Mouse (Mus musculus) hindbrain, embryonic 16.5 days (tissue): ENCODE results near the gene Aes. TPM values are rescaled to one million over a fixed set of nuclear protein-coding genes. Genes with fewer than 3 reads are reported as not detected.

Source experiments
- ATAC-seq: fragments of 200-750 bp; cut with Nextera tagmentation; 2 replicates; pipeline ENCODE4 v1.8.0; 2017; ENCODE audit warnings: moderate TSS enrichment, moderate library complexity
- H3K27ac ChIP-seq: fragments of 300-500 bp; sonication (generic); 2 replicates; pipeline ENCODE4 v1.5.1; 2014; ENCODE audit warnings: low read depth, mild to moderate bottlenecking, control low read depth, low read length, moderate library complexity
- H3K27me3 ChIP-seq: fragments of 300-500 bp; sonication (generic); replicated peaks from 2 replicates; pipeline ENCODE4 v1.6.1; 2014; ENCODE audit warnings: low read length; ENCODE audit not compliant: control insufficient read depth, insufficient read depth
- H3K36me3 ChIP-seq: fragments of 300-500 bp; sonication (generic); 2 replicates; pipeline ENCODE4 v1.6.1; 2014; ENCODE audit warnings: mild to moderate bottlenecking, low read length, moderate library complexity, mixed read lengths; ENCODE audit not compliant: control insufficient read depth, insufficient read depth
- H3K4me1 ChIP-seq: fragments of 300-500 bp; sonication (generic); 2 replicates; pipeline ENCODE4 v1.6.1; 2014; ENCODE audit warnings: low read depth, low read length; ENCODE audit not compliant: control insufficient read depth, insufficient read depth
- H3K4me2 ChIP-seq: fragments of 300-500 bp; sonication (generic); 2 replicates; pipeline ENCODE4 v1.6.1; 2014; ENCODE audit warnings: mild to moderate bottlenecking, low read length, control low read depth, moderate library complexity
- H3K4me3 ChIP-seq: fragments of 300-500 bp; sonication (generic); 2 replicates; pipeline ENCODE4 v1.5.1; 2014; ENCODE audit warnings: mild to moderate bottlenecking, low read length, control low read depth, moderate library complexity
- H3K9ac ChIP-seq: fragments of 300-500 bp; sonication (generic); 2 replicates; pipeline ENCODE4 v1.6.1; 2014; ENCODE audit warnings: low read depth, mild to moderate bottlenecking, control low read depth, low read length, moderate library complexity
- H3K9me3 ChIP-seq: fragments of 300-500 bp; sonication (generic); 2 replicates; pipeline ENCODE4 v1.6.1; 2014; ENCODE audit warnings: mild to moderate bottlenecking, low read length, moderate library complexity; ENCODE audit not compliant: control insufficient read depth
- WGBS: fragments of 180-500 bp; shearing (Covaris S2); extraction: QIAGEN DNeasy Blood & Tissue Kit; methylation state at CpG from one replicate; pipeline ENCODE4 v1.1.7; 2014; 5-methylcytosine and 5-hydroxymethylcytosine counted together
- polyA plus RNA-seq: library from polyadenylated mRNA; unstranded; fragments of >200 nt; fragmentation: Nextera tagmentation; extraction: Ambion mirVana; gene quantifications from 2 replicates; pipeline ENCODE4 v1.2.1, GENCODE M21; 2015

Gene Aes
- 457 and 712 TPM in 2 replicates for polyA plus RNA-seq

DNA sequence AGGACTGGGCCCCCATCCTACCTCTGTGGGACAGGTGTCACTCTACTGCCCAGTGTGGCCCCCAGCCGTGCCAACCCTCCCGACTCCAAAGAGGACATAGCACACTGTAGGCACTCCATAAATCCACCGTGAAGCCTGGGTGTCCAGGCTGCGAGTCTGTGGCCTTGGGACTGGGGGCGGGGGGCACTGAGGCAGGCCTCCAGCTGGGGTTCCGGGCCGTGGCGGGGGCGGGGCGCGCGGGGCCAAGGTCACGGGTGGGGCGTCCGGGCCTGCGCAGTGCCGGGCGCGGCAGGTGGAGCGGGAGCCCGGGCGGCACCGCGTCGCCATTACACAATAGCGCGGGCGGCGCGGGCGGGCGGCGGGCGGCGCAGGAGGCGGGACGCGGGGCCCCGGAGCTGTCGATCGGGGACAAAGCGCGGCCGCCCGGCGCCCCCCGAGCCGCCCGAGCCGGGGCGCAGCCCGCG lies at the start of gene Aes:
Gene Aes, plus strand, starts transcription at position 326 of the 464 bp plus-strand sequence.
- peak within 1 kb of the TSS; percentile 88 for H3K4me3 ChIP-seq
- 0% methylated on average over 10 of the region's 53 CpGs for WGBS
- H3K4me2 ChIP-seq: peak within 1 kb of the TSS; percentile 94
- peak within 1 kb of the TSS; percentile 86 for H3K27ac ChIP-seq
- no peaks in the 10 kb centered on the region for H3K27me3 ChIP-seq
- H3K9me3 ChIP-seq: no peaks in the 10 kb centered on the region
- peaks cover 34% of the 10 kb centered on the region for H3K4me1 ChIP-seq
- peak within 1 kb of the TSS; percentile 100 for H3K9ac ChIP-seq
- peak; percentile 71 for ATAC-seq
- H3K36me3 ChIP-seq: no peaks in the 10 kb centered on the region; the same call in 1 of the 2 replicates

DNA sequence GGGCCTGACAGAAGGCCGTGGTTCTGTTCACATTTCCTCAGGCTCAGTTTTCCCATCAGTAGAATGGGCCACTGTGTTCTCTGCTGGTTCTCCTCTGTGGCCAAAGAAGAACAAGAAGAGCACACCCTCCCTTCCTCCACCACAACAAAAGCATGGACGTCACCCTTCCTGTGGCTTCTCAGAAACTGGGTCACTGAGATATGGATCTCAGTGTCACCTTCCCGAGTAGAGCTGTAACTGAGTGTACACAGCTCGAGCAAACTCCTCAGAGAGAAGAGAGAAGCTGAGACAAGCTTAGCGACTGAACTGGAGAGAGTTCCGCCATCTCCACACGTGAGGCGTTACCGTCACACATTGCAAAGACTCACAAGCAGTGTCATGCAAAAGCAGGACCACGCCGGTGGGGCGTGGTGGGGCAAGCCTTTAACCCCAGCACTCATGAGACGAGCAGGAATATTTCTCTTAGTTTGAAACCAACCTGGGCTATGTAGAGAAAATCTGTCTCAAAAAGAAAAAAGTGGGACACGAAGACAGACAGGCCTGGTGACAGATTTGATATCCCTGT lies 49.0 kb upstream of the Aes start:
- no peak overlapping the region for H3K9ac ChIP-seq
- no peaks in the 10 kb centered on the region for H3K9me3 ChIP-seq
- H3K27ac ChIP-seq: no peak overlapping the region
- no peaks in the 10 kb centered on the region for H3K4me1 ChIP-seq
- no peak for ATAC-seq
- H3K4me3 ChIP-seq: no peak overlapping the region
- no peaks in the 10 kb centered on the region for H3K36me3 ChIP-seq
- H3K27me3 ChIP-seq: peaks cover 6% of the 10 kb centered on the region; the same call in 1 of the 2 replicates
- no peak overlapping the region for H3K4me2 ChIP-seq
- WGBS: 85% methylated on average over 14 of the region's 14 CpGs

DNA sequence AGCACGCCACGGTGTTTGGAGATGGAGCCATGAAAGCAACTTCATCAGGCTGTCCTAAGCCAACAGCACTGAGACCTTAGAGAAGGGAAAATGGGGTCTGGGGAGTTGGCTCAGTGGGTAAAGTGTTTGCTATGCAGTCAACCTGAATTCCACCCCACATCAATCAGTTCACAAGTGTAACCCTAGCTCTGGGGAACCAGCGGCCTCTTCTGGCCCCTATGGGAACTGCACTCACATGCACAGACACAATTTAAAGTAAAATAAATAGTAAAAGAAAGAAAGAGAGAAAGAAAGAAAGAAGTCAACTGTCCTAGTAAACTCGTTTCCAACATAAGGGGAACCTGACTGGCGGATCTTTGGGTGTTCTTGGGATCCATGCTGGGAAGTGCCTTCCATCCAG lies 45.5 kb upstream of the Aes start:
- no peak overlapping the region for H3K9ac ChIP-seq
- no peak overlapping the region for H3K4me2 ChIP-seq
- H3K36me3 ChIP-seq: no peaks in the 10 kb centered on the region
- H3K27me3 ChIP-seq: peaks cover 6% of the 10 kb centered on the region; the same call in 1 of the 2 replicates
- no peaks in the 10 kb centered on the region for H3K9me3 ChIP-seq
- H3K27ac ChIP-seq: no peak overlapping the region
- no peak for ATAC-seq
- WGBS: 87% methylated on average over 5 of the region's 5 CpGs
- no peaks in the 10 kb centered on the region for H3K4me1 ChIP-seq
- no peak overlapping the region for H3K4me3 ChIP-seq

DNA sequence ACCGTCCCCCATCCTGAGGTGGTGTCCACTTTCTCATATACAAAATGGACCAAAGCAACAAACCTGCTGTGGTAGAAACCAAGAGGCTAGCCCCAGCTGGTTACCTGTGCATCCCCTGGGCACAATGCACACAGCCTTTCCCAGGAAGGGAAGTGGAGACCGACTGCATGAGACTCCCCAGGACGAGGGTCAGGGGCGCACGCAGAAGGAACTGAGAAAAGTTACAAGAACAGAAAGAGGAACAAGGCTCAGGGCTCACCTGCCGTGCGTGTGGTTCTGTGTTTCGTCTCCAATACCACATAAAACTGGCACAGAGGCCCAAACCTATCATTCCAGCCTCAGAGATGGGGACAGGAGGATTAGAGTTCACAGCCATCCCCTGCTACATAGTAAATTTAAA lies 42.1 kb upstream of the Aes start:
- 76% methylated on average over 8 of the region's 8 CpGs for WGBS
- no peak for ATAC-seq

DNA sequence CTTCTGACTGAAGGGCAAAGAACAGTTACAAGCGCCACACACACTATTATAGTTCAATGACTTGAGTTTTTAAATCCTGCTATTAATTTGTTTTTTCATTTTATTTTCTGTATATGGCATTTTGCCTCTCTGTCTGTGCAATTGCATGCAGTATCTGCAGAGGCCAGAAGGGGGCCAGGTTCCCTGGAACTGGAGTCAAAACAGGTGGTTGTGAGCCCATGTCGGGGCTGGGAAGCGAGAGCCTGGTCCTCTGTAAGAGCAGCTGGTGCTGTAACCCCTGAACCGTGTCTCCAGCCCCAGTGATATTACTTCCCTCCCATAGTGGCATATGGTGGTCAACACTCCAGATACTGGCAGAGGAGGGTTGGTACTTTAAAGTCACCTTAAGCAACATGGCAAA lies 40.7 kb upstream of the Aes start:
- Histone ChIP-seq H3K9me3 (no peaks in the 10 kb centered on the region), H3K27me3 (peaks cover 5% of the 10 kb centered on the region; the same call in 1 of the 2 replicates), H3K4me1 (no peaks in the 10 kb centered on the region), H3K9ac (no peak overlapping the region), H3K27ac (no peak overlapping the region), H3K36me3 (no peaks in the 10 kb centered on the region), H3K4me3 (no peak overlapping the region), H3K4me2 (no peak overlapping the region)
- 13% methylated on average over 4 of the region's 4 CpGs for WGBS
- ATAC-seq: no peak

More for the DNA sequence above, 42.1 kb upstream of the Aes start:
- no peak overlapping the region for H3K4me3 ChIP-seq
- H3K36me3 ChIP-seq: no peaks in the 10 kb centered on the region
- H3K27me3 ChIP-seq: peaks cover 4% of the 10 kb centered on the region; the same call in 1 of the 2 replicates
- H3K9ac ChIP-seq: no peak overlapping the region
- no peak overlapping the region for H3K4me2 ChIP-seq
- H3K4me1 ChIP-seq: no peaks in the 10 kb centered on the region
- no peak overlapping the region for H3K27ac ChIP-seq
- H3K9me3 ChIP-seq: no peaks in the 10 kb centered on the region

DNA sequence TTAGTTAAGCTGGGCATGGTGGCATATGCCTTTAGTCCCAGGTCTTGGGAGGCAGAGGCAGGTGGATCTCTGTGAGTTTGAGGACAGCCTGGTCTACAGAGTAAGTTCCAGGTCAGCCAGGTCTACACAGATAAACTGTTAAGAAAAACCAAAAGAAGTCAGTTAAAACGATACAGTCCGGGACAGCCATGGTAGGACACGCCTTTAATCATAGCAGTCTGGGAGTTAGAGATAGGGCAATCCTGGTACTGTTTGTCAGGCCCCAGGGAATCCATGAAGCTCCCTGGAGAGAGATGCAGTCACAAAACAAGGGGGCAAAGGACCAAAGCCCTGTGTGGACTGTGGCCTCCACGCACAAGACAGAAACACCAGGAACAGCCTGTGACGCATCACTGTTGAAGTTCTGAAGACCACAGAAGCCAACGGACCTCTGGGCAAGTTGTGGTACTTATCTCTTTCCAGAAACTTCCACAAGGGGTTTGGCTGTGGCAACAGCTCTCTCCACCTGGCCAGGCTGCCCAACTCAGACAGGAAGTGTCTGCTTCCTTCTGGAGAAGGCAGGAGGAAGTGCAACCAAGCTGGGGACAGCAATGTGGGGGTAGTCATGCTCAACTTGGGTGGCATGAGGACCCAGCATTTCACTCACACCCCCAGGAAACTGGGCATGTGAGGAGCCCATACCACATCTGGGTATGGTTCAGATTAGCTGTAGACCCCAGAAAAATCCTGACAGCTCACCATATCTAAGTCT lies 39.9 kb upstream of the Aes start:
- no peak overlapping the region for H3K4me3 ChIP-seq
- no peaks in the 10 kb centered on the region for H3K4me1 ChIP-seq
- no peak overlapping the region for H3K4me2 ChIP-seq
- H3K27ac ChIP-seq: no peak overlapping the region
- ATAC-seq: no peak
- no peaks in the 10 kb centered on the region for H3K9me3 ChIP-seq
- no peaks in the 10 kb centered on the region for H3K36me3 ChIP-seq
- WGBS: 85% methylated on average over 6 of the region's 6 CpGs
- H3K9ac ChIP-seq: no peak overlapping the region
- peaks cover 6% of the 10 kb centered on the region; the same call in 1 of the 2 replicates for H3K27me3 ChIP-seq

DNA sequence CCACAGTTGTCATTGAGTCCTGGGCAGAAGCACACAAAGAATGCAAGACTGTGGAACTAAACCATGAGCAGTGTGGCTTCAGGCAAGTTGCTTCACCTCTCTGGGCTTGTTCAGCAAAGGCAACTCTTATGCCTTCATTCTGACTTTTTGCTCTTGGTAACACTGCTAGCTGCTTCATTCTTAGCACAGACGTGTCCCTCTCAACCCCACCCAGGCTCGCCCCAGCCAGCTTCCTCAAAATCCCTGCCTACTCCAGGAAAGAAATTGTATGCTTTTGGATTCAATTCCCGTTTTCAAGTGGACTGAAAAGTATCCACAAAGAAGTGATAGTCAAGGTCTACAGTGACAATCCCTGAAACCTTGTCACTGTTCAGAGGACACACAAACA lies 39.3 kb upstream of the Aes start:
- Histone ChIP-seq H3K4me2 (no peak overlapping the region), H3K27ac (no peak overlapping the region), H3K9me3 (no peaks in the 10 kb centered on the region), H3K9ac (no peak overlapping the region), H3K4me1 (no peaks in the 10 kb centered on the region), H3K36me3 (no peaks in the 10 kb centered on the region), H3K4me3 (no peak overlapping the region), H3K27me3 (peaks cover 6% of the 10 kb centered on the region; the same call in 1 of the 2 replicates)
- 70% methylated on average over 3 of the region's 3 CpGs for WGBS
- ATAC-seq: no peak

DNA sequence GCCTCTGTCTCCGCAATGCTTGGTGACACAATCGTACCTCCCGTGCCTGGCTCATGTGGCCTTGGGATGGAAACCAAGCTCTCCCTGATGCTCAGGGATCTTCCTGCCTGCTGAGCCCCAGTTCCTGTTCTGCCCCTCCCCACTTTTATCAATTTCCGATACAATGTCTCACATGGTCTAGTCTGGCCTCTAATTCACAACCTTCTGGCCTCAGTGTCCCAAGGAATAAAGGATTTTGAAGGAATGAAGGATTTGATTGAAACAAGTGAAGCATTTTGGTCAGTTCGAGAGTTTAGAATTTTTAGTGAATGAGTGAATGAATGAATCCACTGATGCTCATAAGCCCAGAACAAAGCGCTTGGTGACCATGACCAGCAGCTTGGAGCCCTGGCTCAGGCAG lies 36.1 kb upstream of the Aes start:
- Histone ChIP-seq H3K4me3 (no peak overlapping the region), H3K4me2 (no peak overlapping the region), H3K9ac (no peak overlapping the region), H3K36me3 (no peaks in the 10 kb centered on the region), H3K27me3 (peaks cover 6% of the 10 kb centered on the region; the same call in 1 of the 2 replicates), H3K27ac (no peak overlapping the region), H3K9me3 (no peaks in the 10 kb centered on the region), H3K4me1 (no peaks in the 10 kb centered on the region)
- 83% methylated on average over 6 of the region's 6 CpGs for WGBS
- no peak for ATAC-seq

DNA sequence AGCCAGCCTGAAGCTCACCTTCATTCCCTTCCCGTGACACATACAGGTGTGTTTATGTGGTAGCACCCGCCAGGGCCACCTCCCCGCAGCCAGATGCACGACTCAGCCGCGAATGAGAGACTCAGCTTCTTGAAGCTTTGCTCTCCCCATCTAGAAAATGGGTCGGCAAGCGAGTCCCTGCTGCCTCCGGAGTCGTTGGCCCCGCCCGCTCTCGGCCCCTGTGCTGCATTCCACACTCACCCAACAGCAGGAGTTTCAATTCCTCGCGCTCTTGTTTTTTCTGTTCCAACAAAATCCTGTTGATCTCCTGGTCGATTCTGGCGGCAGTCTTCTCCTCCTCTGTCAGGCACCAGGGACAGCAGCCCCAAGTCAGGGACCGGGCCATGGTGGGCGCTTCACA lies 35.7 kb upstream of the Aes start:
- Histone ChIP-seq H3K4me1 (no peaks in the 10 kb centered on the region), H3K36me3 (no peaks in the 10 kb centered on the region), H3K4me2 (no peak overlapping the region), H3K27ac (no peak overlapping the region), H3K9me3 (no peaks in the 10 kb centered on the region), H3K27me3 (peaks cover 6% of the 10 kb centered on the region; the same call in 1 of the 2 replicates), H3K9ac (0 out of 2 replicates have a peak overlapping the region, but pooled peaks have one; percentile 24), H3K4me3 (no peak overlapping the region)
- no peak for ATAC-seq
- 25% methylated on average over 19 of the region's 19 CpGs for whole genome bisulfite sequencing
